Mouse (Mus musculus) ES-Bruce4 (cell line): ENCODE results near the gene Utp20.

ENCODE experiments used
- CTCF ChIP-seq: IDR thresholded peaks from one replicate; pipeline ENCODE4 v1.8.1; 2011; ENCODE audit warnings: low read depth, low read length
- EP300 ChIP-seq: IDR thresholded peaks from 2 replicates; pipeline ENCODE4 v1.6.1; 2011; ENCODE audit warnings: low read depth, low read length; ENCODE audit not compliant: insufficient read depth
- POLR2A ChIP-seq: IDR thresholded peaks from one replicate; pipeline ENCODE4 v1.8.1; 2011; ENCODE audit warnings: low read length; ENCODE audit not compliant: insufficient read depth

GRCm38 (mm10) chr10:88715621-88716020, 111.0 kb downstream of the Utp20 start:
- TF ChIP-seq POLR2A: no peak
- no peak for TF ChIP-seq CTCF
- TF ChIP-seq EP300: no peak
